Mouse (Mus musculus): ENCODE results near the gene Tbxa2r. TPM values are rescaled to one million over a fixed set of nuclear protein-coding genes. Genes with fewer than 3 reads are reported as not detected.

Gene Tbxa2r
- polyA plus RNA-seq, 1 experiment from 2014 or later = 2.6 TPM

- H3K9me3 ChIP-seq (replicated peaks) = no peaks in the 10 kb centered on the region
- 0 out of 2 replicates have a peak, but pooled peaks have one; percentile 5 for ATAC-seq
- H3K9ac ChIP-seq = 0 out of 2 replicates have a peak overlapping the region, but pooled peaks have one; percentile 57
- 31% methylated on average over 4 of the region's 4 CpGs for WGBS
- peaks cover 37% of the 10 kb centered on the region for H3K4me1 ChIP-seq
- peaks cover 43% of the 10 kb centered on the region for H3K36me3 ChIP-seq (ENCODE audit: poor library complexity, severe bottlenecking)
- peaks cover 34% of the 10 kb centered on the region for H3K27me3 ChIP-seq
- no peak overlapping the region for H3K4me2 ChIP-seq
- H3K27ac ChIP-seq = no peak overlapping the region
- peak overlapping the region; percentile 32; the same call in 1 of the 2 replicates for H3K4me3 ChIP-seq
Observed at GRCm38 (mm10) chr10:81365073-81365472, 36.5 kb downstream of the Tbxa2r start.

DNA sequence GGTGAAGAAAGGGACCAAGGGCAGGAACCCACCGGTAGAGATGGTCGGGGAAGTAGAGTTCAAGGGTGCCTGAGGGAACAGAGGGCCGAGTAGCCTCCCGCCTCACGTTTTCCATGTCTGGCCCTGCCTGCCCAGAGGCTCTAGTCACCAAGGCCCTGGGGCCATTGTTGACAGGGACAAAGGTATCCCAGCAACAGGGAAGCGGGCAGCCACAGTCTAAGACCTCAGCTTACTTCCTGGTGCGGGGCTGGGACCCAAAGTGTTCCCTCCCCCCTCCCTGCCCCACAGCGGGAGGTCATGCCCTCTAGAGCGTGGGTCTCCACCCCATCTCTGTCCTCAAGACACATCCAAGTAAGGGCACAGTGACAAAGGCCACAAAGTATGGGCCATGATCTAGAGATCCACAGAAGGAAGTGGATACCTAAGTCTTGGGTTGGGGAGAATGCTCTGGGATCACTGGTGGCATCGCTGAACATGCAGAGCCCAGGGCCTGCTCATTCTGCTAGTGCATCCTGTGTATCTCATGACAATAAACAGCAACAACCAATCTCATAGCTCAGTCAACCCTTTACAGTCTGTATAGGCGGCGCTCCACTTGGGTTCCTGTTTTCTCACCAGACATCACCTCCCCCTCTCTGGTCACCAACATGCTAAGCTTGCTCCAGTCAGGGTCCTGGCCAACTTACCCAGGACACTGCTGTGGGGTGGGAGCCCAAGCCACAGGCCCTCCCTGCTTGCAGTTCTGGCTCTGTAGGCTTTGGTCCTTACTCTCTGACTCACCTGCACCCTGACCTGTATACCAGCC lies 37.3 kb downstream of the Tbxa2r start, which contains the start of gene 4930404N11Rik:
4930404N11Rik (minus strand) TSS at position 145 of the 805 bp plus-strand sequence.
- Histone ChIP-seq H3K4me1 (peaks cover 37% of the 10 kb centered on the region), H3K9ac (peak within 1 kb of the TSS; percentile 57), H3K4me3 (peak within 1 kb of the TSS; percentile 32), H3K9me3 (replicated peaks) (no peaks in the 10 kb centered on the region), H3K27me3 (peaks cover 34% of the 10 kb centered on the region), H3K27ac (no peak within 1 kb of the TSS), H3K36me3 (ENCODE audit: poor library complexity, severe bottlenecking) (peaks cover 48% of the 10 kb centered on the region), H3K4me2 (peak within 1 kb of the TSS; percentile 62)
- 18% methylated on average over 12 of the region's 12 CpGs for WGBS
- 0 out of 2 replicates have a peak, but pooled peaks have one; percentile 11 for ATAC-seq

DNA sequence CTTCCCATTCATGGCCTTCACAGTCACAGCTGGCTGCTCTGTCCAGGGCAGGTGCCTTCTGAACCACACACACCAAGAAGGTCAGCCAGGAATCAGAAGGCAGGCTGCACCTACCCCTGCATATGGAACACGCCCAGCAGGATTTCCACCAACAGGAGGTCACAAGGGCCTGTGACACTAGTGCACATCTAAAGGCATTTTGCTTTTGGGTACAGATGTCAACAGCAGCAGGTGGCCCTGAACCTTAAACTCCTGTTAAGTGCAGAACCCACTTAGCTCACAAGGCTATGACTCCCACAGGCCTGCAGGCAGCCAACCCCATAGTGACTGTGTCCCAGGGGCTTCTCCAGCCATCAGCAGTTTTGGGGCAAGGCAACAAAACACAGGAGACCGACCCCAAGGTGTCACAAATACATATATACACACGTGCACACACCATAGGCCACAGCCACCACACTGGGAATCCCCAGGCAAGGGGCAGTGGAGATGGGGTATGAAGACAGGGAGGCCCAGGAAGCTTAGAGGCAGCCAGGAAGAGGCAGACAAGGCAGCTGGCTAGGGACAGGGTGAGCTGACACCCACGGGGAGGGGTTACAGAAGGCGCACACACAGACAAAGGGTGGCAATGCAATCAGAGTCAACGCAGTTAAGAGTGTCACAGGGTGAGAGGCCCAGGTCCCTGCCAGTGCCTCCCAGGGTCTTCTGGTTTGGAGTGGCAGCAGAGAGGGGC lies 38.1 kb downstream of the Tbxa2r start:
- H3K9ac ChIP-seq = no peak overlapping the region; the same call in 1 of the 2 replicates
- H3K4me1 ChIP-seq = peaks cover 37% of the 10 kb centered on the region
- H3K4me3 ChIP-seq = no peak overlapping the region
- no peak overlapping the region for H3K27ac ChIP-seq
- peaks cover 56% of the 10 kb centered on the region for H3K36me3 ChIP-seq (ENCODE audit: poor library complexity, severe bottlenecking)
- WGBS = 84% methylated on average over 6 of the region's 6 CpGs
- peaks cover 34% of the 10 kb centered on the region for H3K27me3 ChIP-seq
- no peaks in the 10 kb centered on the region for H3K9me3 ChIP-seq (replicated peaks)
- H3K4me2 ChIP-seq = no peak overlapping the region
- ATAC-seq = no peak

- no peak overlapping the region for H3K27ac ChIP-seq
- no peak overlapping the region for H3K4me3 ChIP-seq
- 77% methylated on average over 6 of the region's 6 CpGs for WGBS
- H3K4me2 ChIP-seq = no peak overlapping the region
- peaks cover 34% of the 10 kb centered on the region for H3K27me3 ChIP-seq
- no peak for ATAC-seq
- no peak overlapping the region for H3K9ac ChIP-seq
- no peaks in the 10 kb centered on the region for H3K9me3 ChIP-seq (replicated peaks)
- peaks cover 58% of the 10 kb centered on the region for H3K36me3 ChIP-seq (ENCODE audit: poor library complexity, severe bottlenecking)
- H3K4me1 ChIP-seq = peaks cover 37% of the 10 kb centered on the region
Observed at GRCm38 (mm10) chr10:81367207-81367495, 38.6 kb downstream of the Tbxa2r start.

DNA sequence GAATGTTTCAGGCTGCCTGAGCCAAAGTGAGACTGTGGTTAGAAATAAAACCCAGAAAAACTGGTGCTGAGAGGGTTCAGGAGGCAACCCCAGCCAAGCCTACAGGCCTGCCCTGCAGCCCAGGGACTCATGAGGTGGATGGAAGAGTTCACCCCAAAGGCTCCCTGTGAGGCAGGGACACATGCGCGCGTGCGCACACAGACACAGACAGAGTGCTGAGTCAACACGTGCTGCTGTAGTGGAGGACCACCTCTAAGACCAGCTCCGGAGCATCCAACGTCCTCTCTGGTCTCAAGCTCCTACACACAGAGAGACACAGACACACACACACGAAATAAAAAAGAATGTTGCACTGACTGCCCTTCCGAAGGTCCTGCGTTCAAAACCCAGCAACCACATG lies 46.8 kb downstream of the Tbxa2r start:
- ATAC-seq = no peak
- Histone ChIP-seq H3K4me2 (no peak overlapping the region), H3K4me3 (no peak overlapping the region), H3K27me3 (no peaks in the 10 kb centered on the region), H3K9me3 (replicated peaks) (no peaks in the 10 kb centered on the region), H3K4me1 (peaks cover 32% of the 10 kb centered on the region), H3K36me3 (ENCODE audit: poor library complexity, severe bottlenecking) (peaks cover 54% of the 10 kb centered on the region), H3K9ac (no peak overlapping the region), H3K27ac (no peak overlapping the region)
- WGBS = 91% methylated on average over 10 of the region's 10 CpGs

- Histone ChIP-seq H3K27me3 (no peaks in the 10 kb centered on the region), H3K9ac (peak overlapping the region; percentile 94), H3K27ac (peak overlapping the region; percentile 73; the same call in 1 of the 2 replicates), H3K4me2 (peak overlapping the region; percentile 92), H3K36me3 (ENCODE audit: poor library complexity, severe bottlenecking) (peaks cover 39% of the 10 kb centered on the region), H3K4me3 (peak overlapping the region; percentile 83), H3K9me3 (replicated peaks) (no peaks in the 10 kb centered on the region), H3K4me1 (peaks cover 32% of the 10 kb centered on the region)
- ATAC-seq = no peak
- 45% methylated on average over 6 of the region's 6 CpGs for WGBS
Observed at GRCm38 (mm10) chr10:81376561-81377361, 48.2 kb downstream of the Tbxa2r start.

DNA sequence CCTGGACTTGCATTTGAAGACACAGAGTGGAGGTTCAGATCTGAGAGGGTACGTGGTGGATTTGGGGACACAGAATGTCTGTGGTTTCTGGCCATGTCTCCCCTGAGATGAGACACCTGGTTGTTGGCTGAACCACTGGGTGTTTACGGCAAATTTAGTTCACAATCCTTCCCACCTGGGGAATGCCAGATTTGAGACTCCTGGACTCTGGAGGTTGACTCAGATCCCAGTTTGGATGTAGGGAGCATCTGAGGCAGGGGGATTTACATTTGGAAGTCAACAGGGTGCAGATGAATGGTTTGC lies 48.8 kb downstream of the Tbxa2r start:
- WGBS = 55% methylated on average over 2 of the region's 2 CpGs
- Histone ChIP-seq H3K4me3 (peak overlapping the region; percentile 83), H3K27ac (peak overlapping the region; percentile 73; the same call in 1 of the 2 replicates)

DNA sequence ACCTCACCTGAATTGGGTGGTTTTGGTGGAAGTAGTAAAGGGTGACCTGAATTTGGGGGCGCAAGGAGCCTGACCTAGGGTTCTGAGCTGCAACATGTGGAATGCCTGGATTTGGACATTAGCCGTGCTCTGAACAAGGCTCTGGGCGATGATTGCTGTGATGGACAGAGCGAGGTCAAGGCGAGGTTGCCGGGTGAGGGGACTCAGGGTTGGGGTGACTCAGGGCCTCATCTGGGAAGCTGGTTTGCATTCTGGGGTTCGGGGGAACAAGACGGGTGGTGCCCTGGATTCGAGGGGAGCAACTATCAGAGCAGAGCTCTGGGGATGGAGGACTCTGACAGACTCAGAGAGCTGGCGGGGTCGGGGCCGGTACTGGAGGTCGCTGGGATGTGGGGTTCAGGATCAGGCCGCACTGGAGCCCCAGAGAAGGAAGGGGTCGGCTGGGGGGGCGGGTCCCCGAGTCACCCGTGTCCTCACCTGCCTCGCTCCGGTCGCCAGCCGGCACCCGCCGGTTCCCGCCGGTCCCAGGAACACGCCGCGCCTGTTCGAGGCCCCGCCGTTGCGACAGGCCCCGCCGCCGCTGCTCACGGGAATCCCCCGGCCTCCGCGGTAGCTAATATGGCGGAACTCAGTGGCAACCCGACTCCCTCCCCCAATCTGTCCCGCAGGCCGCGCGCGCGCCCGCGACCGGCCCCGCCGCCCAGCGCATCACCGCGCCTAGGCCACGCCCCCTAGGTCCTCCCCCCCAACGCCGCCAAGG lies 49.4 kb downstream of the Tbxa2r start, which contains the start of gene Fzr1:
Fzr1 (minus strand) TSS at position 724 of the 760 bp plus-strand sequence.
- Histone ChIP-seq H3K36me3 (ENCODE audit: poor library complexity, severe bottlenecking) (peaks cover 31% of the 10 kb centered on the region), H3K9me3 (replicated peaks) (no peaks in the 10 kb centered on the region), H3K4me2 (peak within 1 kb of the TSS; percentile 92), H3K27me3 (no peaks in the 10 kb centered on the region), H3K27ac (peak within 1 kb of the TSS; percentile 73), H3K4me3 (peak within 1 kb of the TSS; percentile 83), H3K9ac (peak within 1 kb of the TSS; percentile 94), H3K4me1 (peaks cover 32% of the 10 kb centered on the region)
- peak; percentile 70 for ATAC-seq
- under 1% methylated on average over 36 of the region's 59 CpGs for WGBS

More for the DNA sequence above, 48.8 kb downstream of the Tbxa2r start:
- Histone ChIP-seq H3K4me2 (peak overlapping the region; percentile 92), H3K9me3 (replicated peaks) (no peaks in the 10 kb centered on the region), H3K36me3 (ENCODE audit: poor library complexity, severe bottlenecking) (peaks cover 38% of the 10 kb centered on the region), H3K4me1 (peaks cover 32% of the 10 kb centered on the region), H3K9ac (peak overlapping the region; percentile 94), H3K27me3 (no peaks in the 10 kb centered on the region)
- ATAC-seq = no peak

DNA sequence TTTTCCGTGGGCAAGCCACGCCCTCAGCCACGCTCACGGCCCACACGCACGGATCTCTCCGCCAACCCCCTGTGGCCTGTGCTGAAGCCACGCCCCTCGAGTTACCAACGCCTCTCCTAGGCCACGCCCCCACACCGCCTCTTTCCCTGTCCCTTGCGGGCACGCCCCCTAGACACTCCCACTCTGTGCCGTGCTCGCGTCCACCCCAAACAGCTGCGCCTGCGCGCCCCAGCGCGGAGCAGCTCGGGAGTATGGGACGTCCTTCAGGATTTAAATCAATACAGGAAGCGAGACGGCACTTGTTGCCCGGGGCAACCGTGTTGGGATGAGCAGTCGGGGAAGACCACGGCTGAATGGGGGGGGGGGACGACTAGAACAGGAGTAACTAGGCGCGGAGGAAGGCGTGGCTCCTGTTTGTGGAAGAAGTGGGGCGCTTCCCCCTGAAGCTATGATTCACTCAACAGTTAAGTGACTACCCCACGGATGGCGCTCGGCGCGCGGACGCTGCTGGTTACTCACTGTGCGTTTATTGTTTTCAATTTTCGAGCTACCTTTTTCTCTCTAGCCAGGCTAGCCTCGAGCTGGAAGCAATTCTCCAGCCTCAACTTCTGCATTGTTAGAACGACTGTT lies 50.1 kb downstream of the Tbxa2r start:
- Histone ChIP-seq H3K27me3 (no peaks in the 10 kb centered on the region), H3K27ac (peak overlapping the region; percentile 69), H3K4me3 (peak overlapping the region; percentile 83), H3K36me3 (ENCODE audit: poor library complexity, severe bottlenecking) (peaks cover 24% of the 10 kb centered on the region), H3K4me2 (peak overlapping the region; percentile 92), H3K9me3 (replicated peaks) (no peaks in the 10 kb centered on the region), H3K4me1 (peaks cover 32% of the 10 kb centered on the region), H3K9ac (peak overlapping the region; percentile 66)
- WGBS = under 1% methylated on average over 46 of the region's 46 CpGs
- peak; percentile 97 for ATAC-seq

- WGBS = 53% methylated on average over 3 of the region's 3 CpGs
- ATAC-seq = peak; percentile 0; the same call in 1 of the 2 replicates
- Histone ChIP-seq H3K9me3 (replicated peaks) (no peaks in the 10 kb centered on the region), H3K9ac (peak overlapping the region; percentile 66), H3K4me1 (peaks cover 32% of the 10 kb centered on the region), H3K27me3 (no peaks in the 10 kb centered on the region), H3K27ac (peak overlapping the region; percentile 69), H3K36me3 (ENCODE audit: poor library complexity, severe bottlenecking) (peaks cover 19% of the 10 kb centered on the region), H3K4me3 (peak overlapping the region; percentile 83), H3K4me2 (peak overlapping the region; percentile 65)
Observed at GRCm38 (mm10) chr10:81379183-81379553, 50.6 kb downstream of the Tbxa2r start.
